Mouse (Mus musculus) gastrocnemius, adult 2 months (tissue): ENCODE measurements around the gene Ak5. TPM values are rescaled to one million over a fixed set of nuclear protein-coding genes. Genes with fewer than 3 reads are reported as not detected.

Source experiments
- DNase-seq: peaks from one replicate; pipeline ENCODE4 v3.0.0; 2022
- H3K27ac ChIP-seq: fragments of 200-600 bp; 2 replicates; pipeline ENCODE4 v1.8.1; 2022; ENCODE audit warnings: mild to moderate bottlenecking
- H3K4me3 ChIP-seq: fragments of 200-600 bp; 2 replicates; pipeline ENCODE4 v1.8.1; 2022; ENCODE audit warnings: mild to moderate bottlenecking, moderate library complexity
- CTCF ChIP-seq: fragments of 200-600 bp; IDR thresholded peaks from 2 replicates; pipeline ENCODE4 v1.8.1; 2022; ENCODE audit warnings: antibody characterized with exemption, mild to moderate bottlenecking, moderate library complexity
- intact Hi-C: fragments of 180-260 bp; cut with DNase I; formaldehyde crosslinking; loops from one replicate; pipeline ENCODE4 v1.15.1; 2025
- total RNA-seq, 2 experiments: library from RNA; stranded (reverse); gene quantifications; 2 replicates each; pipeline ENCODE4 v1.2.3; 2021

Gene Ak5
- total RNA-seq, 2 experiments from 2014 or later = 0.33 TPM; not detected in 1

DNA sequence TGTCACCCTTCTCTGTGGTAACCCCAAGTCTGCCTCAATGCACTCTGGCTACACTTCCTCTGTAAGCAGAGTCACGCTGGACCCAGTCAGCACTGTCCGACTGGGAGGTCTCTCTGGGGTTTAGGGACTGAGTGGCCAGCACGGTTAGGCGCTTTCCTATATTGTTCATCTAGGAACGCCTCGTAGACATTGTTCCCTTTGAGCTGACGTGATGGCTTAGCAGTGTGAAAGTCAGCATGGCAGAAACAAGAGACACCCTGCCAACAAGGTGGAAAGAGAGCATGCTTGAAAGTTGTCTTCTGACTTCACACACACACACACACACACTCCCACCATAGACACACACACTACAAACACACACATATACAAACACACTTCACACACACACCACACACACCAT lies 112.9 kb downstream of the Ak5 start:
- H3K27ac ChIP-seq = no peak overlapping the region
- no peak overlapping the region for H3K4me3 ChIP-seq
- intact Hi-C loops = no loop called here
- DNase-seq = no peak
- TF ChIP-seq CTCF = no peak

DNA sequence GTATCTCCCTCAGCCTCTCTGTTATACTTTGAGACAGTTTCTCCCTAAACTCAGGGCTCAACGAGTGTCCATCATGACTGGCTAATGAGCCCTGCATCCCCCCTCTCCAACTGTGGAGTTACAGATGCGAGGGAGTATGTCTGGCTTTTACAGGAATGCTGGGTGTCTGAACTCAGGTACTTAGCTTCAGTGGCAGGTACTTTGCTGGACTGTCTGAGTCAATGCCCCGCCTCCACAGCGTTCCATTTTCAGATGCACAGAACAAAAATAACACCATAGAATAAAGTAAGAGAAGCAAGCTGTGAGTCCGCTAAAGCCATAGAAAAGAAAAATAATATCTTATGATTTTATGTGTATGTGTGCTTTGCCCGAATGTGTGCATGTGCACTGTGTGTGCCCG lies 113.8 kb downstream of the Ak5 start:
- H3K4me3 ChIP-seq = no peak overlapping the region
- no peak for DNase-seq
- intact Hi-C loops = no loop called here
- H3K27ac ChIP-seq = no peak overlapping the region
- no peak for TF ChIP-seq CTCF

DNA sequence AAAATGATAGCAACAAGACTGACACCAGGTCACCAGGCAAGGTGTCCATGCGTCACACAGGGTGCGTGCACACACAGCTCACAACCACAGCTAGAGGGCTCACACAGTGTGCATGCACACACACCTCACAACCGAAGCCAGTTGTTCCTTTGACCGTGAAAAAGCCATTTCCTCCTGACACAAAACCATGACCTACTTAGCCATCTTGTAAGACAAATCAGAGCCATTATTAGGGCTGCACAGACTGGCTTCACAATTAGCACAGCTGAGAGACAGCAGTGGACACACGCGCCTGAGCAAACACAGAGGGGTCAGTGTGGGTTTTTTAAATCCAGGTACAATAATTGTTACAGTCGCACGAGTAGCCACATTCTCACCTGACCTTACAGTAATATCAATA lies 115.5 kb downstream of the Ak5 start:
- no peak for TF ChIP-seq CTCF
- intact Hi-C loops = no loop called here
- H3K4me3 ChIP-seq = no peak overlapping the region
- no peak overlapping the region for H3K27ac ChIP-seq
- DNase-seq = no peak

DNA sequence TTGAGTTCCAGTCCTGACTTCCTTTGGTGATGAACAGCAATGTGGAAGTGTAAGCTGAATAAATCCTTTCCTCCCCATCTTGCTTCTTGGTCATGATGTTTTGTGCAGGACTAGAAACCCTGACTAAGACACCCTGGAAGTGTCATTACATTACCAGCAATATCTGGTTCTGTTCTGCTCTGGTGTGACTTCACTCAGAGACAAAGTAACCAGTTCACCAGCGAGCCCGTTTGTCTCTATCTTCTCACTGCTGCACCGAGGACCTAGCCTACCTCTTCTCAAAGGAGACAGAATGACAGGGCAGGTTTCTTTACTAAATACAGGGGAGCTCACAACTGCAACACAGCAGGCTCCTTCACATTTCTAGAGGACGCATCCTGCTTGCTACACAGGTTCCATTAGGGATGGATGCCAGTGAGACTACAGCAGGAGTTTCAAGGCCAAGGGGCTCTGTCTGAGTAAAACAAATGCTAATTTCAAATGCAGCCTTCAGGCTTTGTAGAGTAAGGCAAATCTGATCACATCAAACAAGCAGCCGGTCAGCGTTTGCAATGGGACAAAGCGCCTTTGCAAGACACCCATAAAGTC lies 117.5 kb downstream of the Ak5 start:
- Histone ChIP-seq H3K4me3 (no peak overlapping the region), H3K27ac (no peak overlapping the region)
- DNase-seq = no peak
- intact Hi-C loops = no loop called here
- no peak for TF ChIP-seq CTCF

DNA sequence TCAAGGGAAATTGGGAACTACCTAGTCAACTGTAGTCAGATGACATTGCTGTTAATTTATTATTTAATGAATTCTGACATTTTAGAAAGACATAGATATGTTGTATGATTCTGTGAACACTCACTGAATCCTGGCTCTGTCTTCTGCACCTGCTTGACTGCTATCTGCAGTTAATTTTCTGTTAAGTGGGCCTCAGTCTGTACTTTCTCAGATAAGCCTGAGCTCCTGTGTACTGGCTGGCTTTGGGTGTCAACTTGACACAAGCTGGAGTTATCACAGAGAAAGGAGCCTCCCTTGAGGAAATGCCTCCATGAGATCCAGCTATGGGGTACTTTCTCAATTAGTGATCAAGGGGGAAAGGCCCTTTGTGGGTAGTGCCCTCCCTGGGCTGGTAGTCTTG lies 118.1 kb downstream of the Ak5 start:
- intact Hi-C loops = no loop called here
- Histone ChIP-seq H3K27ac (no peak overlapping the region), H3K4me3 (no peak overlapping the region)
- DNase-seq = no peak
- TF ChIP-seq CTCF = no peak

DNA sequence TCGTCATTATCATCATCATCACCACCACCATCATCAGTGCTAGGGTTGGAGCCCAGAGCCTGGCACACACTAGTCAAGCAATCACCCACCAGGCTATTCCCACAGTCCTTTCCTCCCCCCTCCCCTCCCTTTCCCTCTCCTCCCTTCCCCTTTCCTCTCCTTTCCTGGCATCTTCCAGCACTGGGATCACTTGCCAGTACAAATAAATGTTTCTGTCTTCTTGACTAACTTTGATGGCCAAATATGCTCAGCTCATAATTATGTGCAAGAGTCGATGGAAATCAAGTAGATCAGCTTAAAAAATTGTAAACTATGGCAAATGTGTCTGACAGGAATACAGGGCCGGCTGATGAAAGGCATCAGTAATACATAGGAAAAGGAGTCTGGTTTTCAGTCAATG lies 123.2 kb downstream of the Ak5 start:
- no peak for DNase-seq
- intact Hi-C loops = no loop called here
- no peak overlapping the region for H3K27ac ChIP-seq
- no peak overlapping the region for H3K4me3 ChIP-seq
- no peak for TF ChIP-seq CTCF

DNA sequence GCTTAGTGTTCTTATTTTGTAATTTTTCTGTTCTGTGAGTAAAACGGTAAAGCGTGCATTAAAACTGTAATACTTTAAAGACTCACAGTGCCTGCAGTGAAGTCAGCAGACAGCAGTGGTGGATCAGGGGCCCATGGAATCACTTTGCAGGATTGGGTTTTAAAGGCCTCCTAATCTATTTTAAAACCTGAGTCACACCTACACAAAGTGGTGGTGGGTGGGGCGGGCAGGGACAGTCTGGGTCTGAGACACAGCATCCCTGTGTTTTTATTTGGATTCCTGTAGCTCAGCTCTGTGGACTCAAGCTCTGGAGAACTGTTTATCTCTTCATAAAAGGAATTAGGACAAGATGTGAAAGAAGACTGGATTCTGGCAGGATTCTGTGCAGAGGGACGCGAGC lies 125.9 kb downstream of the Ak5 start:
- no peak for DNase-seq
- intact Hi-C loops = no loop called here
- no peak for TF ChIP-seq CTCF
- H3K4me3 ChIP-seq = no peak overlapping the region
- no peak overlapping the region for H3K27ac ChIP-seq

DNA sequence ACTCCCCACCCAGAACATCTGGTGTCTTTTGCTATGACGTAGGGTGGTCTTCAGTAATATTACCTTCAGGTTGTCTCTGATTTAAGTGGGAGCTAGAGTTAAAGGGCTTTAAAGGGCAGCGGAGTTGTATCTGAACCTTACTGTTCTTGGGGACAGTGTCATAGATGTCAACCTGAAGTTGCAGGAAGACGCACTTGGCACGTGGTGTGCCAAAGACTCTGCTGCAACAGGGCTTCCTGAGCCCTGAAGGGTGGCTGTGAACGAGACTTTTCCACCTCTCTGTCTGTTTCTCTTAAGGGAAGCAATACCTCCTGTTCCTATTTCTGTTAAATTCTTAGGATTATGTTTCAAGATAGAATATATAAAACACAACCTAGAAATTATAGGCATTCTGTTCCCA lies 137.8 kb downstream of the Ak5 start:
- TF ChIP-seq CTCF = no peak

DNA sequence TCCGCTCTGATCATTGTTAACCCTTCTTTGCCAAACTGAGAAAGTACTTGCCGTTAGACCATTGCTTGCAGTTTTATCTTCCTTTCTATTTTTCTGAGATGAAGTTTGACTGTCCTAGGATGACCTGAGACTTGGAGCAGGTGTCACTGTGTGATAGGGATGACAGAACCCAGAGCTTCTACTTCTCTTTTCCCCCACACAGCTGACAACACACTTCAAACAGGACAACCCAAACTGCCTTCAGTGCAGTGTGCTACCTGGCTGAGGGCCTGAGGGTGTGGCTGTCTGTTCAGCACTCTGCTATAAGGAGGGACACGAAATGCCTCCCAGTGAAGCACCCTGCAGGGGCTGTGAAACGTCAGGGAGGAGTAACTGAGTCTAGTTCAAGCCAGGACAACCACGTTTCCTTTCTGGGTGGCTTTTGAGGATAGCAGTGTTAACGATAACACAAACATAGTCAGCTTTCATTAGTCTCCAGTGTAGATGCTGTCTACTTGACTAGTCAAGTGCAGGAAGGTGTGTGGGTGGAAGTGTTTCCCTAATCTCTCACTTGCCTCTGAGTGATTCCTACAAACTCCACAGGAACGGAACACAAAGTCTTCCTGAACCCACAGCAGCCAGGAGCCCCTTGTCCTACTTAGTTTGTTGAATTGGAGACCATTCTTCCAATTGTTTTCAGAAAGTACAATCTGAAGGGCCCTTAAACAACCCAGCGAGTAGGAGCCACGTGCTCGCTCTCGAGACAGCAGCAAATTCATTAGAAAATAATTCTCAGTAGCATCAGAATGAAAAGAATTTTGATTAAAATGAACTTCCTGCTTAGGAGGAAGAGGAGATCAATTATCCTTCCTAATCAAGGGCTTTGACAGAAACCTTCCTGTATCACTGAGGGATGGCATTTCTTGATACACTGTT lies 138.8 kb downstream of the Ak5 start:
- TF ChIP-seq CTCF = no peak
- H3K4me3 ChIP-seq = no peak overlapping the region
- intact Hi-C loops = no loop called here
- no peak for DNase-seq
- H3K27ac ChIP-seq = no peak overlapping the region

More for the DNA sequence above, 137.8 kb downstream of the Ak5 start:
- intact Hi-C loops = no loop called here
- Histone ChIP-seq H3K27ac (no peak overlapping the region), H3K4me3 (no peak overlapping the region)
- no peak for DNase-seq

DNA sequence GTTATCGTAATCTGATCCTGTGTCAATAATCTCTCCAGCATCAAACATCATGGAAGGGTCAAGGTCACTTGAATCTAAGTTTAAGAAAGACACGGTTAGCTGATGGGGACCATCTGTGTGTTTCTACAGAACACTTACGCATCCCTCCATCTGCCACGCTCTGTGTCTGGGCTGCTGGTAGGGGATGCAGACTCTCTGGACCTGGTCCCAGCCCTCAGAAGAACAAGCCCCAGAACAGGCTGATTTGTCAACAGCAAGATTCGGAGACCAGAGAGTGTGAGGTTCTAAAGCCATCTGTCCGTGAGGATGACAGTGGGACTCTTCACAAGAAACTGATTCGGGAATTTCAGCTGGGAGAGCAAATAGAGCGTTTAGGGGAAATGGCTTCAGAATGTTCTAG lies 141.4 kb downstream of the Ak5 start:
- Histone ChIP-seq H3K27ac (no peak overlapping the region), H3K4me3 (no peak overlapping the region)
- intact Hi-C loops = no loop called here
- TF ChIP-seq CTCF = no peak
- DNase-seq = no peak

DNA sequence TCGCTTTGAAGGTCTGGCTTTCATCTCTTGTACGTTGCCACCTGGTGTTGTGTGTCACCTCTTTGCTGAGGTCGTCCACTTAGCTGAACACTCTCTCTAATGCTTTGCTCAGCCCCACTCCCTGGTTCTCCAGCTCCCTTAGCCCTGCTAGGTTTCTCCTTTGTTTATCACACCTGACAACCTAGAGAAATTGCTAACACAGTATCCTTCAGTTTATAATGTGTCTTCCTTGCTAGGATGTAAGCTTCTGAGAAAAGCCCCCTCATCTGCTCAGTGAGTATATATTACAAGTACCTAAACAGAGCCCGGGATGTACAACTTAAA lies 144.9 kb downstream of the Ak5 start:
- no peak for DNase-seq
- TF ChIP-seq CTCF = no peak
- Histone ChIP-seq H3K4me3 (no peak overlapping the region), H3K27ac (no peak overlapping the region)
- intact Hi-C loops = no loop called here

DNA sequence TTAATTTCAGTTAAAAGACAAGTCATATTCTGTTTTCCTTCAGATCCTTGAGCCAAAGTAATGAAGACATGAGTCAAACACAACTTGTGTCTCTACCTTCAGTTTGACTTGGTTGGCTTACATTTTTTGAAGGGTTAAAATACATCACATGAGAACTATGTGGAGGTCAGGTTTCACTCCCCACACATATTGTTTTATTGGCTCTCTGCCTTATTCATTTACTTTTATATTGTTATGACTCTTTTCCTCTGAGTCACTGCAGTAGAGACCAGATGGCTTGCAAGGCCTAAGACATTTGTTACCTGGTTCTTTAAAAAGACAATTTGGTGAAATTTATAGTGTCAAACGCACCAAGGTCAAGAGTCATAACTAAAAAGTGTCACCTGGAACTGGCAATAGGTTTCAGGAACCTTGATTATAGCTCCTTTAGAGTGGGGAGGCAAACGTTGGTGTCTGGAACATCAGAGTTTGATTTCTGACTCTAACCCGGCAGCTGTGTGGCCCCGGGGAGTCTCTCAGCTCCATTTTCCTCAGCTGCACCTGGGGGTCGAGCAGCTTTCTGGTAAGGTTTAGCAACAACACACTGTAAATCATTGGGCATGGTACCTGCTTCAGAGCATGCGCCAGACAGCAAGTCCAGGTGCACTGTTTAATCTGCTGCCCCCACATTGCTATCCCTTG lies 145.4 kb downstream of the Ak5 start:
- TF ChIP-seq CTCF = no peak
- intact Hi-C loops = no loop called here
- no peak overlapping the region for H3K27ac ChIP-seq
- DNase-seq = no peak
- H3K4me3 ChIP-seq = no peak overlapping the region

DNA sequence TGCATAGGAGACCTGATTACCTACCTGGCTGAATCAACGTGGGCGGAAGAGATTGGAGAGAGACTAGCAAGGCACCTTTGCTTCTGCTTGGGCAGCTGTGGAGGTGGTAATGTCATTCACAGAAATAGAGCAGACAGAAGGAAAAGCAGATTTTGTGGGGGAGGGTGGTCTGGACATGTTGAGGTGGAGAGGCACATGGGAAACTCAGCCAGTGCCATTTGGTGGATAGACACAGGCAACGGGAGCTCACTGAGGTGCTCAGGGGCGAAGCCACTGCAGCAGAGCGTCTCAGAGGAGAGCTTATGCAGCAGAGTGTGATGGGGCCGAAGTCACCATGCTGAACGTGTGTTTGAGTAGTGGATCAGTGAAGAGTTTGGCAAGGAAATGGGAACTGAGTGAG lies 147.1 kb downstream of the Ak5 start:
- intact Hi-C loops = no loop called here
- no peak overlapping the region for H3K27ac ChIP-seq
- no peak for TF ChIP-seq CTCF

DNA sequence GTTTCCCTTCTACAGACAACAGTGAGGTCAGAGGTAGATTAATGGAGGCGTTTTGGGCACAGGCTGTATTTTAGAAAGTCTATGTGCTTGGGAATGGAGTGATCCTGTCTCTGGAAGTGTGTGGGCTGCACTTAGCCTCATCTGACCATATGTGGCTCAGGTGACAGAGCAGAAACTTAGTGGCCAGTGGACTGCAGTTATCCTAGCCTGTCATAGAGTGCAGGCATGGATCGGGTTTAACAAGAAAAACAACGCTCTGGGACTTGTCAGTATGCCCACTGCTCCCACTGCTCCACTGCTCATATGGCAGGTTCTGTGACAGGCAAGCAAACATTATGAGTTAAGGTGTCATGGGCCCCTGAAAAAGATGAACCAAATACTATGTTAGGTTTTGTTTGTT lies 148.1 kb downstream of the Ak5 start:
- intact Hi-C loops = no loop called here
- Histone ChIP-seq H3K4me3 (no peak overlapping the region), H3K27ac (no peak overlapping the region)
- no peak for TF ChIP-seq CTCF
- DNase-seq = no peak

More for the DNA sequence above, 147.1 kb downstream of the Ak5 start:
- no peak for DNase-seq
- no peak overlapping the region for H3K4me3 ChIP-seq
